Mouse (Mus musculus) adrenal gland, postnatal 36 days (tissue): ENCODE measurements around the gene Dock6. TPM values are rescaled to one million over a fixed set of nuclear protein-coding genes. Genes with fewer than 3 reads are reported as not detected.
"Not testable (repeated sequence)": the region's sequence is repeated elsewhere in the genome, so short reads cannot be mapped to it uniquely, and the experiment has no call there.

Experiments
- DNase-seq, 2 experiments: peaks; one replicate each; pipeline ENCODE4 v3.0.0; 2021; ENCODE audit warnings: mixed read lengths in 1 of 2
- total RNA-seq, 2 experiments: library from RNA; stranded (reverse); gene quantifications; 2 replicates each; pipeline ENCODE4 v1.2.3; 2021

Dock6 gene
- total RNA-seq, 2 experiments from 2014 or later, result 31.2 to 40.7 TPM

- no peak for DNase-seq
Measured at GRCm38 (mm10) chr9:21808561-21808960, 43.9 kb downstream of the Dock6 start.

DNA sequence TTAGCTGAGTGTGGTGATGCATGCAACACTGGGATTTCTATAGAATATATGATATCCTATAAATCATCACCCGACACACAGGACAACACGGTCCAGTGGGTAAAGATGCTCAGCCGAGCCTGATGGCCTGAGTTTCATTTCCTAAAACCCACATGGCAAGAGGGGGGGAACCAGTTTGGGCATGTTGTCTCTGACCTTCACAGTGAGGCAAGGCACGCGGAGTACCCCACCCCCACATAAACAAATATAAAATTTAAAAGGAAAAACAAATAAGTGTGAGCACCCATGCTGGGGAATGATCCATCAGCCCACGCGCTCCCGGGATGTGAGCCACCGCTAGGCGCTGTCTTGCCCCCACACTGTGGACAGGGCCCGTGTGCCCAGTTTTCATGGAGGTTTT lies 45.5 kb downstream of the Dock6 start:
- DNase-seq, result no peak

DNA sequence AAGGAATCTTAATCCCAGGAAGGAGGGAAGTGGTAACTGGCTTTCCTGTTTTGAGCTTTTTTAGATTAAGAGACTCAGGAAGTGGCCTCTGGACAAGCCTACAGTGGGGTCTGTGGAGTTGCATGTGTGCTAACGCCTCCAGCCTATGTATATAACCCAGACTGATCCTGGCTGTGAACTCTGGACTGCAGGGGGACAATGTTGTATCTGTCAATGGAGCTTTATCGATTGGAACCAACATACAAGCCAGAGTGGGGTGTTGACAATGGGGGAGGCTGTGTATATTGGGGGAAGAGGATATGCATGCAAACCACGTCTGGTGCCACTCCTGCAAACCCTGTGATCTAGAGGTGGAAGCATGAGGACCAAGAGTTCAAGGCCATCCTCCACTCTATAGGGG lies 46.1 kb downstream of the Dock6 start:
- no peak for DNase-seq

- DNase-seq, result peak; percentile 92 to 94
Measured at GRCm38 (mm10) chr9:21803986-21804644, 48.3 kb downstream of the Dock6 start.

DNA sequence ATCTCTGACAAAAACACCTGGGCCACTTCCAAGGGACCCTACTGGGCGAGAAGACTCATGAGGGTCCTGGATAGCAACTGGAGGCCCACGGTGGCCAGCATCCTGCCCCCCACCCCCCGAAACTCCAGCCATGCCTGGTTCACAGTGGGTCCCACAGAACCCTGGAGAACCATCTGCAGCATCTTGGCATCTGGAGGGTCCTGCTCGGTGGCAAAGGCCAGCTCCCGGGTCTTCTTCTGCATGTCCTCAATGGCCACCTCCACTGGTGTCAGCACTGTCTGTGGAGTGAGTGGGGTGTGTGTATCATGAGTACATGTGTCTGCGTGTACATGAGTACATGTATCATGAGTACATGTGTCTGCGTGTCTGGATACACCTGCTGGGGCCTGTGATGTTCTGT lies 50.8 kb downstream of the Dock6 start:
- no peak for DNase-seq

GRCm38 (mm10) chr9:21801121-21801520 lies 51.3 kb downstream of the Dock6 start:
- no peak for DNase-seq

DNA sequence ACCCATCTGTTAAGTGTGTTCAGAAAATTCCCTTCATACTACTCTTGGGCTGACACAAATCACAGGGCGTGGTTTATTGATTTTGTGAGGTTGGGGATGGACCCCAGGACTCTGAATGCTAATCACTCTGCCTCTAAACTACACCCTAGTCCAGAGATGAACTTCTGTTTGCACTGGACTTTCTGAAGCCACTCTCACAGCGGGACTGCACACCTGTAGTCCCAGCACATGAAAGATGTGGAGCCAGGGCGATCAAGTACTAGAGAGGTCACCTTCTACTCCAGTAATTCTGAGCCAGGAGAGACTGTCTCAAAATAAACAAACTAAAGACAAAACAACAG lies 53.5 kb downstream of the Dock6 start:
- DNase-seq, result no peak

DNA sequence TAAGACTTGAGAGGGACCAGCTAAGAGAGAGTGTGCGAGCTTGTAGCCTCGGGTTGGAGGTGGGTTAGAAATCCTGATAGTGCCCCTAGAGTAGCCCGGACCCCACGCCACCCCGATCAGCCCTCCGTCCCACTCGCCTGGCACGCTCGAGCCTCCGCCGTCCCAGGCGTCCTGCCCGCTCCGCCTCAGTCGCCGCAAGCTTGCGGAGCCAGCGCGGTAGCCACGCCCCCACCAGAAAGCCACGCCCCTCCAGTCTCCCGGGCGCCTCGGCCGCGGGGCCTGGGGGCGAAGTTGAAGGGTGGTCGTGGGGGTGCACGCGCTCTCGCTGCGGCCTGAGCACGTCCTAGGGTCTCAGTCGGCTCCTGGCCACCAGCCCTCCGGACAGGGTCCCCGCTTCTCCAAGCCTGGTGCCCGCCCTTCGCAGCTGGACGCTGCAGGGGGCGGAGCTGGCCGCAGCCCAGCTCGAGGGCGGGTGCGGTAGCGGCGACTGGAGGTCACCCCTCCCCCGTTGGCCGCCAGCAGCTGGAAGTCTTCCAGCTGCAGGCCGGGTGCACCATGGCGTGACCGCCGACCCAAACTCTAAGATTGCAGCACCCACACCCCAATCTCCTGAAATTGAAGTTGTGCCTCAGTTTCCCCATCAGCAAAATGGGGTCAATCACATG lies 54.0 kb downstream of the Dock6 start, which contains the start of gene Kank2:
Gene Kank2, minus strand, starts transcription at position 400 of the 665 bp plus-strand sequence.
- DNase-seq, result peak; percentile 92 to 95

DNA sequence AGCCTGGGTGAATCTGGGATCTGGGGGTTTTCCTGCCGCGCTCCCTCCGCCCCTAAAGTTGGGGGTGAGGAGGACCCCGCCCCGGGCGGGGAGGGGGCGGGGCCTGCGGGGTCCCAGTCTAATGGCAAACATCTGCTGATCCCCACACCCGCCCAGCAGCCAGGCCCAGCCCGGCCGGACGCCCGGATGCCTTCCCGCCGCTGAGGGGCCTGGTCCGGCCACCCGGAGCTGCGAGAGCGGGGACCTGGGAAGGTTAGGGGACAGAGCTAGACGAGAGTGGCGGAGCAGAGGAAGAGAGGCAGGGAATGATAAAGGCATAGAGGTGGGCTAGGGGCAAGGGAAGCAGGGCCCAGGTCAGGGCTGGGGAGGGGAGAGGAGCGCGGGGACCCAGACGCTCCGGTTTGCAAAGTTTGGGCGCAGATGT lies 54.5 kb downstream of the Dock6 start:
- DNase-seq, result peak; percentile 76 to 84

- no peak for DNase-seq
Measured at GRCm38 (mm10) chr9:21796919-21797318, 55.5 kb downstream of the Dock6 start.

DNA sequence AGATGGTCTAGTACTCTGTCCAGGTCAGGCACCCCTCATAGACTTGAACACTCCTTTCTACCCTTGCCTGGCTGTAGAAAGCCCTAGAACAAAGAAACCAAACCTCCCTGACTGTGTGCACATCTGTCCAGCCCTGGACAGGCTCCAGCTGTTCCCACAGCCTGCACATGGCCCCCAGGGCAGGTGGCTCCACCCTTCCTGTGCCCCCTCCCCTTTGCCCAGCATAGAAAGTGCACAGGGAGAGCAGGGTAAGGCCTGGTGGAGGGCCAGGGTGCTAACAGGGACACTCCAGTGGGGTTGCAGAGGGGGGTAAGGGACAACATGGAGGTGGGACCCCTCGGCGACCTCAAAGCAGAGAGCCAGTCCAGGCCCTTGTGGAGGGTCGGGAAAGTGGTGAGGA lies 56.2 kb downstream of the Dock6 start:
- no peak for DNase-seq

- DNase-seq, result no peak
Measured at GRCm38 (mm10) chr9:21795579-21795978, 56.9 kb downstream of the Dock6 start.

DNA sequence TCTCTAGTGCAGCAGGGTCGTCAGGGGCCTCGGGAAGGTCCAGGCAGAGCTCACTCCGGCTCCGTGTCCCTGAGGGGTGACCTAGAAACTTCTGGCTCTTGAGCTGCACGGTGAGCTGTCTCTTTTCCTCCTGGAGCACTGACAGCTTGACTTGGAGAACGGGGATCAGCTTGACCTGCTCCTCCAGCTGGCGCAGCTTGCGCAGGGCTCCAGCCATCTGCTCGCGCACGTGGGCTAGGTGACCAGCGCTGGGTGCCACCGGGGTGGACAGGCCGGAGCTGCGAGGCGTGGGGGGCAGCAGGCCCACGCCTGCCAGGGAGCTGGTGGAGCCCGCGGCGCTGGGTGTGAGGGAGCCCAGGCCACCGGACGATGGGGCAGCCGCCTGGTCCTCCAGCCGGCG lies 57.5 kb downstream of the Dock6 start:
- DNase-seq, result no peak

- no peak for DNase-seq
Measured at GRCm38 (mm10) chr9:21794344-21794834, 58.0 kb downstream of the Dock6 start.

DNA sequence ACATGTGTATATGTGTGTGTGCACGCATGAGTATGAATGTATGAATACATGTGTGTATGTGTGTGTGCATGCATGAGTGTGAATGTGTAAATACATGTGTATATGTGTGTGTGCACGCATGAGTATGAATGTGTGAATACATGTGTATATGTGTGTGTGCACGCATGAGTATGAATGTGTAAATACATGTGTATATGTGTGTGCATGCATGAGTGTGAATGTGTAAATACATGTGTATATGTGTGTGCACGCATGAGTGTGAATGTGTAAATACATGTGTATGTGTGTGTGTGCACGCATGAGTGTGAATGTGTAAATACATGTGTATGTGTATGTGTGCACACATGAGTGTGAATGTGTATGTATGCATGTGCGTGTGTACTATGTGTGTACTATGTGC lies 58.9 kb downstream of the Dock6 start:
- DNase-seq, result not testable (repeated sequence)

DNA sequence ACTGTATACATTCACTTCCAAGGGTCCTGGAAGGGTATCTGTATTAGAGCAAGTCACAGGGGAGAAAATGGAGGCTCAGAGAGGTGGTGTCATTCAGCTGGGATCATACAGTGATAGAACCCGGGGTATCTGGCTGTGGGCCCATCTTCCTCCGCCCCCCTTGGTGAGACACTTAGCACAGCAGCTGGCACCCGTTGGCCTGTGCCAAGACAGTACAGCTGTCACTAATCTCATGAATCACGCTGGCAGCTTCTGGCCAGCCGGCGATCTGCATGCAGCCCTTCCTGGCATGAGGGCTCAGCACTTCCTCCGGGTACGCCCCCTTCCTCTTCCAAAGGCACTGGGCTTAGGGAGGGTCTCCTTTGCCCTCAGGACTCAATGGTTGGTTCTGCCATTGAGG lies 59.8 kb downstream of the Dock6 start:
- DNase-seq, result peak; percentile 67 to 72

- peak; percentile 79 to 86 for DNase-seq
Measured at GRCm38 (mm10) chr9:21791861-21792260, 60.6 kb downstream of the Dock6 start.

- DNase-seq, result no peak
Measured at GRCm38 (mm10) chr9:21788234-21788633, 64.2 kb downstream of the Dock6 start.

- DNase-seq, result no peak
Measured at GRCm38 (mm10) chr9:21787654-21788053, 64.8 kb downstream of the Dock6 start.

GRCm38 (mm10) chr9:21786906-21787305 lies 65.5 kb downstream of the Dock6 start:
- peak; percentile 73 to 84 for DNase-seq

DNA sequence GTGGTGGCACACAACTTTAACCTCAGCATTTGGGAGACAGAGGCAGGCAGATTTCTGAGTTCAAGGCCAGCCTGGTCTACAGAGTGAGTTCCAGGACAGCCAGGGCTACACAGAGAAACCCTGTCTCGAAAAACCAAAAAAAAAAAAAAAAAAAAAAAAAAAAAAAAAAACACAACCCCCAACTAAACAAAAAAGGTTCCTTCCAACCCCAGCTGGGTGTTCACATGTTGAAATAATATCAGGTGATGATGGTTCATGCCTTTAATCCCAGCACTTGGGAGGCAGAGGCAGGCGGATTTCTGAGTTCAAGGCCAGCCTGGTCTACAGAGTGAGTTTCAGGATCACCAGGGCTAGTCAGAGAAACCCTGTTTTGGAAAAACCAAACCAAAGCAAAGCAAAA lies 66.1 kb downstream of the Dock6 start:
- not testable (repeated sequence) for DNase-seq

- no peak for DNase-seq
Measured at GRCm38 (mm10) chr9:21784517-21785307, 67.7 kb downstream of the Dock6 start.
